Mouse (Mus musculus): ENCODE measurements around the gene Nbea. TPM values are rescaled to one million over a fixed set of nuclear protein-coding genes. Genes with fewer than 3 reads are reported as not detected.

Nbea gene
- polyA plus RNA-seq, 1 experiment, result 1.9 TPM

- no peak overlapping the region for H3K27ac ChIP-seq (ENCODE audit: control insufficient read depth, insufficient read depth, low read depth, low read length, poor library complexity)
- TF ChIP-seq POLR2A (IDR thresholded peaks at IDR 0.05; ENCODE audit: borderline replicate concordance, control insufficient read depth, low read depth, low read length) (no peak), CTCF (IDR thresholded peaks at IDR 0.05; ENCODE audit: control insufficient read depth, insufficient read depth, low read length) (no peak)
- H3K4me3 ChIP-seq (replicated peaks; ENCODE audit: control insufficient read depth, low read depth, low read length), result no peak overlapping the region
- 49% methylated on average over 5 of the region's 5 CpGs for WGBS
- H3K4me1 ChIP-seq (ENCODE audit: control insufficient read depth, insufficient read depth, low read length), result no peaks in the 10 kb centered on the region
These were observed 367.4 kb downstream of the Nbea start for GRCm38 (mm10) chr3:55816096-55816495.

GRCm38 (mm10) chr3:55814993-55815625, 368.4 kb downstream of the Nbea start:
- TF ChIP-seq CTCF (IDR thresholded peaks at IDR 0.05; ENCODE audit: control insufficient read depth, insufficient read depth, low read length) (no peak), POLR2A (IDR thresholded peaks at IDR 0.05; ENCODE audit: borderline replicate concordance, control insufficient read depth, low read depth, low read length) (no peak)
- H3K4me1 ChIP-seq (ENCODE audit: control insufficient read depth, insufficient read depth, low read length), result no peaks in the 10 kb centered on the region

GRCm38 (mm10) chr3:55794768-55795167, 388.7 kb downstream of the Nbea start:
- WGBS, result 77% methylated on average over 2 of the region's 2 CpGs
- Histone ChIP-seq H3K27ac (ENCODE audit: control insufficient read depth, insufficient read depth, low read depth, low read length, poor library complexity) (no peak overlapping the region), H3K4me3 (replicated peaks; ENCODE audit: control insufficient read depth, low read depth, low read length) (no peak overlapping the region), H3K4me1 (ENCODE audit: control insufficient read depth, insufficient read depth, low read length) (no peaks in the 10 kb centered on the region)
- TF ChIP-seq POLR2A (IDR thresholded peaks at IDR 0.05; ENCODE audit: borderline replicate concordance, control insufficient read depth, low read depth, low read length) (no peak), CTCF (IDR thresholded peaks at IDR 0.05; ENCODE audit: control insufficient read depth, insufficient read depth, low read length) (no peak)

More at GRCm38 (mm10) chr3:55814993-55815625, 368.4 kb downstream of the Nbea start:
- no peak overlapping the region for H3K27ac ChIP-seq (ENCODE audit: control insufficient read depth, insufficient read depth, low read depth, low read length, poor library complexity)
- H3K4me3 ChIP-seq (replicated peaks; ENCODE audit: control insufficient read depth, low read depth, low read length), result no peak overlapping the region
- WGBS, result 62% methylated on average over 5 of the region's 5 CpGs

GRCm38 (mm10) chr3:55793842-55794575, 389.5 kb downstream of the Nbea start:
- TF ChIP-seq POLR2A (IDR thresholded peaks at IDR 0.05; ENCODE audit: borderline replicate concordance, control insufficient read depth, low read depth, low read length) (no peak), CTCF (IDR thresholded peaks at IDR 0.05; ENCODE audit: control insufficient read depth, insufficient read depth, low read length) (no peak)
- 54% methylated on average over 7 of the region's 7 CpGs for WGBS
- Histone ChIP-seq H3K4me1 (ENCODE audit: control insufficient read depth, insufficient read depth, low read length) (no peaks in the 10 kb centered on the region), H3K27ac (ENCODE audit: control insufficient read depth, insufficient read depth, low read depth, low read length, poor library complexity) (no peak overlapping the region), H3K4me3 (replicated peaks; ENCODE audit: control insufficient read depth, low read depth, low read length) (no peak overlapping the region)

GRCm38 (mm10) chr3:55792251-55792650, 391.2 kb downstream of the Nbea start:
- no peak overlapping the region for H3K4me3 ChIP-seq (replicated peaks; ENCODE audit: control insufficient read depth, low read depth, low read length)
- TF ChIP-seq POLR2A (IDR thresholded peaks at IDR 0.05; ENCODE audit: borderline replicate concordance, control insufficient read depth, low read depth, low read length) (no peak), CTCF (IDR thresholded peaks at IDR 0.05; ENCODE audit: control insufficient read depth, insufficient read depth, low read length) (no peak)

GRCm38 (mm10) chr3:55790609-55791008, 392.9 kb downstream of the Nbea start:
- no peak overlapping the region for H3K27ac ChIP-seq (ENCODE audit: control insufficient read depth, insufficient read depth, low read depth, low read length, poor library complexity)
- no peak for TF ChIP-seq CTCF (IDR thresholded peaks at IDR 0.05; ENCODE audit: control insufficient read depth, insufficient read depth, low read length)
- TF ChIP-seq POLR2A (IDR thresholded peaks at IDR 0.05; ENCODE audit: borderline replicate concordance, control insufficient read depth, low read depth, low read length), result no peak
- no peaks in the 10 kb centered on the region for H3K4me1 ChIP-seq (ENCODE audit: control insufficient read depth, insufficient read depth, low read length)
- no peak overlapping the region for H3K4me3 ChIP-seq (replicated peaks; ENCODE audit: control insufficient read depth, low read depth, low read length)
- 26% methylated on average over 4 of the region's 4 CpGs for WGBS

More at GRCm38 (mm10) chr3:55792251-55792650, 391.2 kb downstream of the Nbea start:
- no peaks in the 10 kb centered on the region for H3K4me1 ChIP-seq (ENCODE audit: control insufficient read depth, insufficient read depth, low read length)
- whole genome bisulfite sequencing, result 69% methylated on average over 5 of the region's 5 CpGs
- no peak overlapping the region for H3K27ac ChIP-seq (ENCODE audit: control insufficient read depth, insufficient read depth, low read depth, low read length, poor library complexity)

GRCm38 (mm10) chr3:55789856-55790255, 393.6 kb downstream of the Nbea start:
- TF ChIP-seq POLR2A (IDR thresholded peaks at IDR 0.05; ENCODE audit: borderline replicate concordance, control insufficient read depth, low read depth, low read length) (no peak), CTCF (IDR thresholded peaks at IDR 0.05; ENCODE audit: control insufficient read depth, insufficient read depth, low read length) (no peak)
- WGBS, result 39% methylated on average over 2 of the region's 2 CpGs
- no peak overlapping the region for H3K27ac ChIP-seq (ENCODE audit: control insufficient read depth, insufficient read depth, low read depth, low read length, poor library complexity)

GRCm38 (mm10) chr3:55788621-55789201, 394.8 kb downstream of the Nbea start:
- Histone ChIP-seq H3K4me1 (ENCODE audit: control insufficient read depth, insufficient read depth, low read length) (no peaks in the 10 kb centered on the region; the same call in 1 of the 2 replicates), H3K4me3 (replicated peaks; ENCODE audit: control insufficient read depth, low read depth, low read length) (no peak overlapping the region), H3K27ac (ENCODE audit: control insufficient read depth, insufficient read depth, low read depth, low read length, poor library complexity) (no peak overlapping the region)
- no peak for TF ChIP-seq CTCF (IDR thresholded peaks at IDR 0.05; ENCODE audit: control insufficient read depth, insufficient read depth, low read length)
- no peak for TF ChIP-seq POLR2A (IDR thresholded peaks at IDR 0.05; ENCODE audit: borderline replicate concordance, control insufficient read depth, low read depth, low read length)
- WGBS, result 80% methylated on average over 5 of the region's 5 CpGs

More at GRCm38 (mm10) chr3:55789856-55790255, 393.6 kb downstream of the Nbea start:
- H3K4me3 ChIP-seq (replicated peaks; ENCODE audit: control insufficient read depth, low read depth, low read length), result no peak overlapping the region
- H3K4me1 ChIP-seq (ENCODE audit: control insufficient read depth, insufficient read depth, low read length), result no peaks in the 10 kb centered on the region

All from bone marrow, adult 2 months (tissue).